Mouse (Mus musculus): ENCODE results near the gene Epor. TPM values are rescaled to one million over a fixed set of nuclear protein-coding genes. Genes with fewer than 3 reads are reported as not detected.

Gene Epor
- polyA plus RNA-seq (2016; fragmentation: Nextera tagmentation; extraction: Ambion mirVana), result 9.3 and 9.6 TPM in 2 replicates

DNA sequence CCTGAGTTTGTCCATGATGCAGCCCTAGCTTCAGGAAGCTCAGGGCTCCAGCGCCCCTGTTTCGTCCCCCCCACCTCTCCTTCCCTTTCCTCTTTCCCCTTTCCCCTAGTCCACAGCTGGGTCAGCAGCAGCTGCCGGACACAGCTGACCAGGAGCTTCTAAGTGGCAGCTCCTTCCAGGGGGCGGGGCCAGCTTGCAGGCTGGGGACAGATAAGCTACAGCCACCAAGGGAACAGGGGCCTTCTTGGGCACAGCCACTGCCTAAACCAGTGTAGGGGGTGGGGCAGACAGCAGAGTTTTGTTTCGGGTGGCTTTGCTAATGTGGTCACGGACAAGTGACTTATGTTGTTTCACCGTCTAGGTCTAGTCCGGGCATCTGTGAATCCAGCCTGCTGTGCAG lies at the start of gene Epor:
TSS of gene Epor (minus strand) at position 90 of the 400 bp plus-strand sequence.
- Histone ChIP-seq H3K4me1 (replicated peaks) (peaks cover 35% of the 10 kb centered on the region), H3K4me3 (peak within 1 kb of the TSS; percentile 53), H3K36me3 (0 out of 2 replicates have a peak, but pooled peaks cover 2% of the 10 kb centered on the region), H3K27ac (peak within 1 kb of the TSS; percentile 72), H3K27me3 (ENCODE audit: insufficient read depth, poor library complexity, severe bottlenecking) (peaks cover 58% of the 10 kb centered on the region), H3K9me3 (no peaks in the 10 kb centered on the region)
- 19% methylated on average over 8 of the region's 8 CpGs for WGBS
- peak; percentile 47 for DNase-seq (ENCODE audit: low spot score)

DNA sequence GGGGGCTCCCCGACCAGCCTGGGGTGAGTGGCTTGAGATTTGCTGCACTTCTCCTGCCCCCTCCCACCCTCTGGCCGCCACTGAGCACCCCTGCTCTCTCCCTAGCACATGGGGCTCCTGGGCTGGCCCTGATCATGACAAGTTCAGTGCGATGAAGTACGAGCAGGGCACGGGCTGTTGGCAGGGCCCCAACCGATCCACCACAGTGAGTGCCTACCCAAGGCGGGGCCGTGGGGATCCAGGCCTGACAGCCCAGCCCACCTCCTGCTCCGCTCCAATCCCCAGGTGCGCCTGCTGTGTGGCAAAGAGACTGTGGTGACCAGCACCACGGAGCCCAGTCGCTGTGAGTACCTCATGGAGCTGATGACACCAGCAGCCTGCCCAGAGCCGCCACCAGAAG lies 49.4 kb upstream of the Epor start:
- Histone ChIP-seq H3K4me1 (replicated peaks) (peaks cover 36% of the 10 kb centered on the region), H3K9me3 (no peaks in the 10 kb centered on the region), H3K36me3 (peaks cover 92% of the 10 kb centered on the region), H3K27me3 (ENCODE audit: insufficient read depth, poor library complexity, severe bottlenecking) (no peaks in the 10 kb centered on the region), H3K27ac (no peak overlapping the region), H3K4me3 (no peak overlapping the region)
- DNase-seq (ENCODE audit: low spot score), result no peak
- 93% methylated on average over 13 of the region's 13 CpGs for WGBS

DNA sequence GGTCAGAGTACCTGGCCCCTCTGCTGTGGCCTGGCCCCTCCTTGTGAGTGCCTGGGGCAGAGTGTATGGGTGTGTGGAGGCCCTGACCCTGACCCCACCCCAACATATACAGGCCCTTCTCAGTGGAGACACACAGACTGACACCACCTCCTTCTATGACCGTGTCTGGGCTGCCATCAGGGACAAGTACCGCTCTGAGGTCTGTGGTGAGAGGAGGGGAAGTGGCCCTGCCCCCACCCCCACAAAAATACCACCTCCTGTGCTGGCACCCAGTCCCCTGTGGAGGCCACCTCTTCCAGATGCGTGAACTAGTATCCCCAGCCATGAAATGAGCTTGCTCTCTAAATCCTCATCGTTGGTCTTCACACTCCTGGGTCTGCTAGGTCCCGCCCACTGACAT lies 47.7 kb upstream of the Epor start:
- H3K27me3 ChIP-seq (ENCODE audit: insufficient read depth, poor library complexity, severe bottlenecking), result no peaks in the 10 kb centered on the region
- H3K4me3 ChIP-seq, result no peak overlapping the region
- peaks cover 95% of the 10 kb centered on the region for H3K36me3 ChIP-seq
- H3K27ac ChIP-seq, result peak overlapping the region; percentile 26; the same call in 1 of the 2 replicates
- H3K4me1 ChIP-seq (replicated peaks), result peaks cover 28% of the 10 kb centered on the region
- no peaks in the 10 kb centered on the region for H3K9me3 ChIP-seq
- WGBS, result 87% methylated on average over 5 of the region's 5 CpGs
- DNase-seq (ENCODE audit: low spot score), result no peak

DNA sequence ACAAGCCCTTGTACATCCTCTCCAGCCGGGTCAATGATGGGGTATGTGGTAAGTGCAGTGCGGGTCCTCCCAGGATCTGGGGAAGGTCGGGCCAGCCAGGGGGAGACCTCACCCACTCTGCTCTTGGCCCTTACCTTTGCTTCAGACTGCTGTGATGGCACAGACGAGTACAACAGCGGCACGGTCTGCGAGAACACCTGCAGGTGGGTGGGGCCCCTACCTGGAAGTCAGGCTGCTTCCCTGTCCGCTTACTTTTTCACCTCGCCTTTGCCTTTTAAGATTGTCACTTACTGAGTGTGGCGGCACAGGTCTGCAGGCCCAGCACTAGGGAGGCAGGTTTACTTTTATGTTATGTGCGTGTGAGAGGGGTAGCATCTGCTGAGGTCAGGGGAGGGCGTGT lies 41.2 kb upstream of the Epor start:
- H3K4me3 ChIP-seq, result peak overlapping the region; percentile 87
- no peaks in the 10 kb centered on the region for H3K27me3 ChIP-seq (ENCODE audit: insufficient read depth, poor library complexity, severe bottlenecking)
- 94% methylated on average over 12 of the region's 12 CpGs for WGBS
- H3K27ac ChIP-seq, result no peak overlapping the region
- no peaks in the 10 kb centered on the region for H3K9me3 ChIP-seq
- peaks cover 33% of the 10 kb centered on the region for H3K4me1 ChIP-seq (replicated peaks)
- DNase-seq (ENCODE audit: low spot score), result no peak
- peaks cover 58% of the 10 kb centered on the region for H3K36me3 ChIP-seq

DNA sequence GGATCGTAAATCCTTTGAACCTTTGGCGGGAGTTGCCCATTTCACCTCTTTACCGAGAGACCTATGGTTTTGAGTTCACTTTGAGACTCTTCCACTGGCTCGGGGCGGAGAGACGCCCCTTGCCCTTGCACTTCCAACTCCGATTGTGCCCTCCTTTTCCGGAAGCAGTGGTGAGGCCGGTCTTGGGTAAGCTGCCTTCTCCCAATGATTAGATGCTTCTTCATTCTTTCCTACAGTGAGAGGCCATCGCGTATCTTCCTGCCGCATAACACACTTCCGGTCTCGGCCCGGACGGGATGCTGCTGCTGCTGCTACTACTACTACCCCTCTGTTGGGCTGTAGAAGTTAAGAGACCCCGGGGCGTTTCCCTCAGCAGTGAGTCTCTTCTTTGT lies 39.9 kb upstream of the Epor start:
- H3K4me1 ChIP-seq (replicated peaks), result peaks cover 32% of the 10 kb centered on the region
- WGBS, result 1% methylated on average over 18 of the region's 18 CpGs
- DNase-seq (ENCODE audit: low spot score), result no peak

DNA sequence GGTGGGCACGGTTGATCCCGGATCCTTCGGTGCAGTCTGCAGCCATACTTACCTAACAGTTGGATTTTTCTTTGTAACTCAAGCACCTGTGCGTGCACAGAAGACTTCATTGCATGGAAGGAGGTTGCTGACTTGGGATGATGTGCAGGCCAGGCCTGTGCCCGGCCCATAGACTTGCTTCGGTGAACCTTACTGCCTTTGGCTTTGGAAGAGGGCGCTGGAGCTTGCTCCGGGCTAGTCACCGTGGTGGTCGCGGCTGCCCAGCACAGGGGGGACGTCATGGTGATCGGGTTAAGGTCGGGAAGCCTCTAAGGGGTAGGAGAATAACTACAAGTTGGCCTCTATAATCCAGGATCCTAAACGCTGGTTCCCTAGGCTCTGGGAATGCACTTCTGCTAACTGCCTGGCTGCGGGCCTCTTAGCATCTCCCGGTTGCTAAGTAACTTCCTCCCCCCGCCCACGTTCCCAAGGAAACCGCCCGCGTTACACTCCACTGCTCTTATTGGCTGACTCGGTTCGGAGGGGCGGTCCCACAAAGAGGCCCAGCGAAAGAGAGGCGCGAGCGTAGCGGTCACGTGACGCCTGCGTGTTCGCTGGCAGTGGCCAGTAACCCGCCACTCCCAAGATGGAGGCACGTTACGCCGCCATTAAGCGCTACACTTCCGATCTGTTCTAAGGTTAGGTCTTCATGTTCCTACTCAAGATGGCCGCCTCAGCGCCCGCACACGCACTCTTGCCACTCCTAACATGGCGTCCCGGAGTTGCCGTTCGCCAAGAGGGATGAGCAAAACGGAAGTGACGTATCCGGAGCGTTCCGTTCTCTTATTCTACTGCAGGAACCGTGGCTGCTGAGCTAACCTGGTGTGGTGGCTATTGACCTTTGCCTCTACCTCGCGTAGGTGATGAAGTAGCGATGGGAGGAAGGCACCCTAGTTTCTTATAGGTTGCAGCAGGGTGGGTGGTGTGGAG lies 39.2 kb upstream of the Epor start, which contains the start of the genes Ccdc151 and Prkcsh:
TSS of gene Ccdc151 (minus strand) at position 441 of the 969 bp plus-strand sequence.
TSS of gene Prkcsh (plus strand) at position 613 of the 969 bp plus-strand sequence.
- Histone ChIP-seq H3K4me3 (peak within 1 kb of the TSS; percentile 87), H3K36me3 (peaks cover 37% of the 10 kb centered on the region), H3K9me3 (no peaks in the 10 kb centered on the region), H3K27ac (peak within 1 kb of the TSS; percentile 88), H3K4me1 (replicated peaks) (peaks cover 32% of the 10 kb centered on the region), H3K27me3 (ENCODE audit: insufficient read depth, poor library complexity, severe bottlenecking) (0 out of 2 replicates have a peak, but pooled peaks cover 3% of the 10 kb centered on the region)
- 6% methylated on average over 57 of the region's 57 CpGs for WGBS
- DNase-seq (ENCODE audit: low spot score), result peak; percentile 100

More for the DNA sequence above, 39.9 kb upstream of the Epor start:
- peaks cover 44% of the 10 kb centered on the region for H3K36me3 ChIP-seq
- H3K27me3 ChIP-seq (ENCODE audit: insufficient read depth, poor library complexity, severe bottlenecking), result 0 out of 2 replicates have a peak, but pooled peaks cover 2% of the 10 kb centered on the region
- peak overlapping the region; percentile 87 for H3K4me3 ChIP-seq
- peak overlapping the region; percentile 88 for H3K27ac ChIP-seq
- H3K9me3 ChIP-seq, result no peaks in the 10 kb centered on the region

DNA sequence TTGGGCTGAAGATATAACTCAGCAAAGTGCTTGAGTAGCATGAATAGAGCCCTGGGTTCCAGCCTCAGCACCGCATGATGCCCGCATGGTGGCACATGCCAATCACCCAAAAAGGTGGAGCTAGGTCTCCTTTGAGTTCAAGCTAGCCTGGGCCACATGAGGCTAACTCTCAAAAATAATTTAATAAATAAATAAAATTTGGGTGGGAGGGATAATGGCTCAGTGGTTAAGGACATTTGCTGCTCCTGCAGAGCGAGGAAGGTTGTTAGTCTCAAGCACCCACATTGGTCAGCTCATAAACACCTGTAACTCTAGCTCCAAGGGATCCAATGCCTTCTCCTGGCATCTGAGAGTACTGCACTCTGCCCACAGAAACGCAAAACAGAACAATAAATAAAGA lies 38.3 kb upstream of the Epor start:
- no peak for DNase-seq (ENCODE audit: low spot score)
- Histone ChIP-seq H3K9me3 (no peaks in the 10 kb centered on the region), H3K27ac (peak overlapping the region; percentile 85; the same call in 1 of the 2 replicates), H3K36me3 (peaks cover 29% of the 10 kb centered on the region), H3K4me1 (replicated peaks) (peaks cover 32% of the 10 kb centered on the region), H3K4me3 (peak overlapping the region; percentile 87; the same call in 1 of the 2 replicates), H3K27me3 (ENCODE audit: insufficient read depth, poor library complexity, severe bottlenecking) (0 out of 2 replicates have a peak, but pooled peaks cover 3% of the 10 kb centered on the region)
- WGBS, result 86% methylated on average over 4 of the region's 4 CpGs

DNA sequence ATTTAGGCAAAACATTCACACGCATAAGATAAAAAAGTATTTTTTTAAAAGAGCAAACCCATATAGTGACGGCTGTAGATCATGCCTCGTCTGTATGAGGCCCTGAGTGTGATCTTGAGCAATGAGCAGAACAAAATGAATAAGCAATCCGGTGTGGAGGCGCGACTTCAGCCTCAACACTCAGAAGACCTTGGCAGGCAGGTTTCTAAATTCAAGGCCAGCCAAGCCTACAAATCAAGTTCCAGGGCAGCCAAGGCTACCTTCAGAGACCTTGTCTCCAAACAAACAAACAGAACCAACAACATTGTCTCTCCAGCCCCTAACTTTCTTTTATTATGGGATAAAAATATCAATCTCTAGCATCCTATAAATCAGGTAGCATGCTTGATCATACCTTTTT lies 37.0 kb upstream of the Epor start:
- H3K27ac ChIP-seq, result no peak overlapping the region
- WGBS, result 95% methylated on average over 6 of the region's 6 CpGs
- peaks cover 16% of the 10 kb centered on the region for H3K36me3 ChIP-seq
- no peak for DNase-seq (ENCODE audit: low spot score)
- 0 out of 2 replicates have a peak, but pooled peaks cover 3% of the 10 kb centered on the region for H3K27me3 ChIP-seq (ENCODE audit: insufficient read depth, poor library complexity, severe bottlenecking)
- no peak overlapping the region for H3K4me3 ChIP-seq
- peaks cover 6% of the 10 kb centered on the region for H3K9me3 ChIP-seq
- peaks cover 26% of the 10 kb centered on the region for H3K4me1 ChIP-seq (replicated peaks)

DNA sequence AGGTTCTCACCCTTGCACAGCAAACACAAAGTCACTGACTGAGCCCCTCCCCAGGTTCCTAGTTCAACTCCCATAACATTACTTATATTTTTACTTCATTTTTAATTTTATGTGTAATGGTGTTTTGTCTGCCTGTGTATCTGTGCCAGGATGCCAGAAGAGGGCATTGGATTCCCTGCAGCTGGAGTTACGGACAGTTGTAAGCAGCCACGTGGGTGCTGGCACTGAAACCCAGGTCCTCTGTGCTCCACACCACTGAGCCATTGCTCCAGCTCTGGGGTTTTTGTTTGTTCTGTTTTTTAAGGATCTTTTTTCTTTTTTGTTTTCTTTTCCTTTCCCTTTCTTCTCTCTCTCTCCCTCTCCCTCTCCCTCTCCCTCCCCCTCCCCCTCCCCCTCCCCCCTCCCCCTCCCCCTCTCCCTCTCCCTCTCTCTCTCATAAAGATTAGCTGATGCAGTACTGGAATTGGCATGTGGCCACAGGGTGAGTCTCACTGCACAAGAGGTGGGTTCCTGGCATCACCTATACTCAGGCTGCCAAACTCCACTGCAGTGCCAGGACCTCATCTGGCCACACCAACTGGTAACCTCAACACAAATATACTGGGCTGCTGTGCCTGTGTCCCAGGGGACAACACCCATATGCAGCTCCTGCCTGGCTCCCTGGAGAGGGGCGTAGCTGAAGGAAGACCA lies 33.0 kb upstream of the Epor start:
- no peak for DNase-seq (ENCODE audit: low spot score)
- H3K36me3 ChIP-seq, result no peaks in the 10 kb centered on the region
- 86% methylated on average over 3 of the region's 3 CpGs for WGBS
- peaks cover 27% of the 10 kb centered on the region for H3K27me3 ChIP-seq (ENCODE audit: insufficient read depth, poor library complexity, severe bottlenecking)
- H3K9me3 ChIP-seq, result peaks cover 6% of the 10 kb centered on the region
- H3K4me3 ChIP-seq, result no peak overlapping the region
- no peaks in the 10 kb centered on the region for H3K4me1 ChIP-seq (replicated peaks)
- H3K27ac ChIP-seq, result no peak overlapping the region

DNA sequence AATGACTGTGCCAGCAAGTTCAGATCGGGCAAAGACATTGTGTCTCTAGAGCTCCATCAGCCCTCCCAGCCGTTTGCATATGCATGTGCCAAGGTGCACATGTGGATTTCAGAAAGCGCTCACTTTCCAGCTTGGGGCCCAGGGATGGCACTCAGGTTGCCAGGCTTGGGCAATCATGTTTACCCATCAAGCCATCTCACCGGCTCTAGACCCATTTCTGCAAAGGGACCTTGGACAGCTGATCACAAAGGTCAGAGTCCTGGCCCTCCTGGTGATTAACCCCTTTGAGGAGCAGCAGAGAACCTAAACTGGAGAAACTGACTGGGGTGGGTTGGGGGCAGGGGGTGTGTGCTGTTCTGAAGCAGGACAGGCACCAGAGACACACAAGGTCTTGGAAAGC lies 28.9 kb upstream of the Epor start:
- H3K27ac ChIP-seq, result no peak overlapping the region
- no peak overlapping the region for H3K4me3 ChIP-seq
- WGBS, result 80% methylated on average over 4 of the region's 4 CpGs
- peaks cover 6% of the 10 kb centered on the region for H3K9me3 ChIP-seq
- peaks cover 65% of the 10 kb centered on the region for H3K27me3 ChIP-seq (ENCODE audit: insufficient read depth, poor library complexity, severe bottlenecking)
- DNase-seq (ENCODE audit: low spot score), result no peak
- no peaks in the 10 kb centered on the region for H3K36me3 ChIP-seq
- H3K4me1 ChIP-seq (replicated peaks), result peaks cover 32% of the 10 kb centered on the region

DNA sequence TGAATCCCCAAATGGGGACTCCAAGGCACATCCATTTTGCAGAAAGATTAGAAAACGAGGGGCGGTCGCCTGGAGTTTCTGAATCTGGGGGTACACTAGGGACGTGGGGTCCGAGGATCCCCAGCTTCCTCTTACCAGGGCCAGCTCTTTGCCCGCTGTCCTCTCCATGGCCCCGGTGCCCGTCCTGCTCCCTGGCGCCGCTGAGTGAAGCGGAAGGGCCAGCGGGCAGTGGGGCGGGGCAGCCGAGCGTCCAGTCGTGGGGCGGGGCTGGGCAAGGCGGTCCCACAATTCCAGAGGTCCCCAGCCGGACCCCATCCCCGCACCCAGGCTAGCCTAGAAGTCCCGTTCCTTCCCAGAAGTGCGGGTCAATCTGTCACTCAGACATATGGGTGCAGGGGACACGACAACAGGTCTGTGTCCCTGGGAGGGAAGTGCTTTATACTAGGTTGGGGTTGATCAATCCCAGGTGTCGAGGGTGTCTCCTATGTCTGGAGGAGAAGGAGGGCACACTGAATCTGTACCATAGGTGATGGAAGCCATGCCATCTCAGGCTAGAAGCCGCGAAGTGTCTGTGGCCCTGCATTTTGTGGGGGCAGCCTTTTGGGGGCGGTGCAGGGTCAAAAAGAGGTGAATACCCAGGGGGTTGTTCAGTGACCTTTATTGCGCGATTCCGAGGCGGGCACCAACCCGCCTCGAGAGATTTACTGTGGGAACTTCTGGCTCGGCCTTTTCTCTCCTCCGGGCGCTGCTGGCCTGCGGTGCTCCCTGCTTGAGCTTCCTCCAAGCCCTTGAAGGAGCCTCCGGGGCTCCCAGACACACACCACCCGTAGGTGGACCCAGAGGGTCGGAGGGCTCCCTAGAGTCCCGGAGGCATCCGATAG lies 26.2 kb upstream of the Epor start, which contains the start of gene Rgl3:
TSS of gene Rgl3 (minus strand) at position 217 of the 881 bp plus-strand sequence.
- H3K27me3 ChIP-seq (ENCODE audit: insufficient read depth, poor library complexity, severe bottlenecking), result peaks cover 92% of the 10 kb centered on the region
- peak; percentile 22 for DNase-seq (ENCODE audit: low spot score)
- under 1% methylated on average over 42 of the region's 42 CpGs for WGBS
- H3K27ac ChIP-seq, result peak within 1 kb of the TSS; percentile 70
- H3K9me3 ChIP-seq, result no peaks in the 10 kb centered on the region
- no peaks in the 10 kb centered on the region for H3K36me3 ChIP-seq
- H3K4me3 ChIP-seq, result peak within 1 kb of the TSS; percentile 61
- H3K4me1 ChIP-seq (replicated peaks), result peaks cover 32% of the 10 kb centered on the region

Measured in hindbrain, embryonic 10.5 days (tissue).